Mouse (Mus musculus) neural tube, embryonic 13.5 days (tissue): Measurements from ENCODE around the gene Ldhd. TPM values are rescaled to one million over a fixed set of nuclear protein-coding genes. Genes with fewer than 3 reads are reported as not detected.

Experiments
- polyA plus RNA-seq: library from polyadenylated mRNA; unstranded; fragments of >200 nt; fragmentation: Nextera tagmentation; extraction: Ambion mirVana; gene quantifications from 2 replicates; pipeline ENCODE4 v1.2.1, GENCODE M21; 2015

Gene Ldhd
- polyA plus RNA-seq, 1 experiment from 2014 or later = 0.68 TPM

Other genes with a start within 250 kb of the Ldhd start
- 0.11 and 0.13 TPM in 2 replicates for gene Fa2h, start 236.6 kb downstream of the Ldhd start, polyA plus RNA-seq
- 7.3 and 8.5 TPM in 2 replicates for gene Wdr59, start 108.3 kb downstream of the Ldhd start, polyA plus RNA-seq
- 86.8 and 100.0 TPM in 2 replicates for gene Znrf1, start 94.3 kb downstream of the Ldhd start, polyA plus RNA-seq
- gene Zfp1, start 13.0 kb upstream of the Ldhd start, polyA plus RNA-seq = 22.0 and 29.5 TPM in 2 replicates
- not detected in 2 replicates for gene Ctrb1, start 60.6 kb upstream of the Ldhd start, polyA plus RNA-seq
- 51.0 and 51.6 TPM in 2 replicates for gene Bcar1, start 113.4 kb upstream of the Ldhd start, polyA plus RNA-seq
- 175 and 197 TPM in 2 replicates for gene Cfdp1, start 223.9 kb upstream of the Ldhd start, polyA plus RNA-seq
- 5.3 and 5.9 TPM in 2 replicates for gene Tmem170, start 246.4 kb upstream of the Ldhd start, polyA plus RNA-seq